Mouse (Mus musculus): Measurements from ENCODE around the gene Pgf.

GRCm38 (mm10) chr12:85144821-85145220 is 32.8 kb downstream of the Pgf start:
- TF ChIP-seq POLR2A (IDR thresholded peaks at IDR 0.05; ENCODE audit: borderline replicate concordance, low read depth, low read length) (no peak), CTCF (IDR thresholded peaks at IDR 0.05; ENCODE audit: low read depth, low read length) (no peak)
